ENCODE assay signal across 30 mouse cellular contexts in genomic region chr9:108394191-108394590, GRCm38 (mm10). TPM values are rescaled to one million over a fixed set of nuclear protein-coding genes. Genes with fewer than 3 reads are reported as not detected.
DNase-seq lines count a peak whose midpoint lies in the region; ATAC-seq and TF ChIP-seq lines count a peak whose summit lies in the region.
"Had no signal": no experiment of that assay in that cellular context is flagged by ENCODE, and none has a peak within 500 bp of the region (broad histone marks: within the 10 kb centered on the region; RNA-seq: fewer than 3 reads in every experiment).

No protein-coding gene starts in this region.

- H3K27ac ChIP-seq in forebrain, embryonic 11.5 days (ENCODE audit: low read depth, low read length), result no peak overlapping the region
- no peak overlapping the region for H3K27ac ChIP-seq in forebrain, embryonic 10.5 days
- H3K27ac ChIP-seq in kidney, adult 2 months (ENCODE audit: insufficient read depth, low read depth, low read length), result no peak overlapping the region
- no peak overlapping the region for H3K27ac ChIP-seq in kidney, embryonic 15.5 days
- H3K27ac ChIP-seq: embryonic facial prominence, embryonic 10.5 days; embryonic facial prominence, embryonic 13.5 days; gastrocnemius, adult 2 months; hindbrain, embryonic 12.5 days had no signal

- TF ChIP-seq CTCF in kidney, adult 2 months (conservative IDR thresholded peaks at IDR 0.05; ENCODE audit: insufficient read depth, insufficient read length, low read depth, low read length), result no peak

- H3K9me3 ChIP-seq in forebrain, embryonic 11.5 days (ENCODE audit: control insufficient read depth, low read length), result no peaks in the 10 kb centered on the region
- no peaks in the 10 kb centered on the region for H3K9me3 ChIP-seq in forebrain, embryonic 10.5 days
- H3K9me3 ChIP-seq in kidney, embryonic 15.5 days (replicated peaks), result no peaks in the 10 kb centered on the region
- H3K9me3 ChIP-seq: embryonic facial prominence, embryonic 10.5 days; embryonic facial prominence, embryonic 13.5 days; hindbrain, embryonic 12.5 days had no signal

- 94% methylated on average over 6 of the region's 6 CpGs for WGBS in forebrain, embryonic 11.5 days
- 93% methylated on average over 6 of the region's 6 CpGs for WGBS in forebrain, embryonic 10.5 days
- WGBS in kidney, adult 2 months, result 71% methylated on average over 6 of the region's 6 CpGs
- WGBS in kidney, embryonic 15.5 days, result 96% methylated on average over 6 of the region's 6 CpGs

- peaks cover 5% of the 10 kb centered on the region; the same call in 1 of the 2 replicates for H3K36me3 ChIP-seq in forebrain, embryonic 11.5 days (ENCODE audit: control insufficient read depth, insufficient read depth, low read length)
- H3K36me3 ChIP-seq in forebrain, embryonic 10.5 days (replicated peaks), result peaks cover 51% of the 10 kb centered on the region
- H3K36me3 ChIP-seq in kidney, adult 2 months (ENCODE audit: control insufficient read depth, insufficient read depth, low read length), result peaks cover 1% of the 10 kb centered on the region; the same call in 1 of the 2 replicates
- peaks cover 52% of the 10 kb centered on the region for H3K36me3 ChIP-seq in kidney, embryonic 15.5 days

- no peak overlapping the region for H3K4me3 ChIP-seq in forebrain, embryonic 11.5 days (ENCODE audit: low read depth, low read length)
- no peak overlapping the region for H3K4me3 ChIP-seq in forebrain, embryonic 10.5 days
- H3K4me3 ChIP-seq in kidney, adult 2 months (ENCODE audit: insufficient read depth, low read depth, low read length), result no peak overlapping the region
- no peak overlapping the region for H3K4me3 ChIP-seq in kidney, embryonic 15.5 days (replicated peaks)
- H3K4me3 ChIP-seq: embryonic facial prominence, embryonic 10.5 days; embryonic facial prominence, embryonic 13.5 days; erythroblast, embryonic 14.5 days; gastrocnemius, adult 2 months; hindbrain, embryonic 12.5 days had no signal

- H3K27me3 ChIP-seq in forebrain, embryonic 11.5 days (ENCODE audit: control insufficient read depth, insufficient read depth, low read length), result no peaks in the 10 kb centered on the region
- H3K27me3 ChIP-seq in forebrain, embryonic 10.5 days (ENCODE audit: poor library complexity, severe bottlenecking), result no peaks in the 10 kb centered on the region
- H3K27me3 ChIP-seq in kidney, adult 2 months (replicated peaks; ENCODE audit: control insufficient read depth, insufficient read depth, low read length), result no peaks in the 10 kb centered on the region
- no peaks in the 10 kb centered on the region for H3K27me3 ChIP-seq in kidney, embryonic 15.5 days
- H3K27me3 ChIP-seq: embryonic facial prominence, embryonic 13.5 days; hindbrain, embryonic 12.5 days had no signal

- DNase-seq in forebrain, embryonic 11.5 days (ENCODE audit: low spot score), result peak; percentile 31
- DNase-seq in forebrain, embryonic 10.5 days (ENCODE audit: extremely low spot score, low spot score), result no peak
- peak; percentile 78 for DNase-seq in kidney, adult 2 months
- DNase-seq in kidney, postnatal 25 days, result peak; percentile 35 to 65
- DNase-seq in kidney, postnatal 14 days, result no peak
- peak; percentile 52 to 71 for DNase-seq in kidney, postnatal 36 days
- DNase-seq: adrenal gland, adult 8-10 months; adrenal gland, postnatal 25 days; cerebellum, adult 11-12 months; cerebellum, adult 8-10 months; cerebellum, postnatal 10 days; cerebellum, postnatal 36 days; embryo, embryonic 11 days; forebrain, postnatal 0 days; gastrocnemius, adult 2 months; gastrocnemius, postnatal 14 days; heart, adult 11 months had no signal

- no peaks in the 10 kb centered on the region for H3K4me1 ChIP-seq in forebrain, embryonic 11.5 days (replicated peaks; ENCODE audit: control insufficient read depth, insufficient read depth, low read length)
- H3K4me1 ChIP-seq in forebrain, embryonic 10.5 days, result peaks cover 7% of the 10 kb centered on the region
- H3K4me1 ChIP-seq in kidney, adult 2 months (ENCODE audit: control insufficient read depth, insufficient read depth, low read length), result peaks cover 4% of the 10 kb centered on the region; the same call in 1 of the 2 replicates
- H3K4me1 ChIP-seq in kidney, embryonic 15.5 days, result no peaks in the 10 kb centered on the region
- H3K4me1 ChIP-seq: embryonic facial prominence, embryonic 13.5 days; hindbrain, embryonic 12.5 days had no signal

- ATAC-seq in forebrain, embryonic 11.5 days (replicated peaks; ENCODE audit: low FRiP score), result no peak
- ATAC-seq in kidney, embryonic 15.5 days (replicated peaks; ENCODE audit: low FRiP score), result no peak
- ATAC-seq: activated CD4-positive, CD25-positive, alpha-beta regulatory T cell, adult 4 months; forebrain, embryonic 14.5 days; forebrain, postnatal 0 days had no signal

- no peak overlapping the region for H3K9ac ChIP-seq in forebrain, embryonic 11.5 days (ENCODE audit: low read length)
- no peak overlapping the region for H3K9ac ChIP-seq in kidney, embryonic 15.5 days
- H3K9ac ChIP-seq: embryonic facial prominence, embryonic 13.5 days; forebrain, postnatal 0 days; hindbrain, embryonic 12.5 days had no signal

- TF ChIP-seq POLR2A in kidney, adult 2 months (IDR thresholded peaks at IDR 0.05; ENCODE audit: low read depth, low read length), result no peak

- no peak overlapping the region for H3K4me2 ChIP-seq in forebrain, embryonic 11.5 days (ENCODE audit: low read depth, low read length, severe bottlenecking)
- no peak overlapping the region for H3K4me2 ChIP-seq in kidney, embryonic 15.5 days
- H3K4me2 ChIP-seq: embryonic facial prominence, embryonic 13.5 days; heart, embryonic 11.5 days; hindbrain, embryonic 12.5 days had no signal

RNA-seq across cellular contexts. Expression of gene 1700102P08Rik, which starts 1.6 kb away (rescaled TPM):
- polyA plus RNA-seq in forebrain, embryonic 11.5 days (2014; fragmentation: Nextera tagmentation; extraction: Ambion mirVana), result 0.80 and 1.3 TPM in 2 replicates
- polyA plus RNA-seq in forebrain, embryonic 10.5 days (2016; fragmentation: Nextera tagmentation; extraction: Ambion mirVana), result 0.60 and 0.65 TPM in 2 replicates
- polyA plus RNA-seq in kidney, adult 2 months (2012; rRNA removed), result 0.22 and 0.50 TPM in 2 replicates
- polyA plus RNA-seq in kidney, embryonic 15.5 days (2015; fragmentation: Nextera tagmentation; extraction: Ambion mirVana), result 0.54 and 0.61 TPM in 2 replicates
- polyA plus RNA-seq: heart, postnatal 0 days had no signal

RNA-seq across cellular contexts. Expression of gene Ccdc36, which starts 34.1 kb away (rescaled TPM):
- polyA plus RNA-seq in forebrain, embryonic 11.5 days (2014; fragmentation: Nextera tagmentation; extraction: Ambion mirVana), result 0.69 and 0.89 TPM in 2 replicates
- 0.57 and 0.97 TPM in 2 replicates for polyA plus RNA-seq in forebrain, embryonic 10.5 days (2016; fragmentation: Nextera tagmentation; extraction: Ambion mirVana)
- not detected in 2 replicates for polyA plus RNA-seq in kidney, adult 2 months (2012; rRNA removed)
- polyA plus RNA-seq in kidney, embryonic 15.5 days (2015; fragmentation: Nextera tagmentation; extraction: Ambion mirVana), result 1.6 TPM in 2 replicates
- polyA plus RNA-seq: activated CD4-positive, CD25-positive, alpha-beta regulatory T cell, adult 4 months; erythroblast, embryonic 14.5 days had no signal

RNA-seq across cellular contexts. Expression of gene BC048562, which starts 42.1 kb away (rescaled TPM):
- polyA plus RNA-seq in forebrain, embryonic 11.5 days (2014; fragmentation: Nextera tagmentation; extraction: Ambion mirVana), result not detected in 2 replicates
- polyA plus RNA-seq in forebrain, embryonic 10.5 days (2016; fragmentation: Nextera tagmentation; extraction: Ambion mirVana), result not detected in 2 replicates
- polyA plus RNA-seq in kidney, adult 2 months (2012; rRNA removed), result not detected in 2 replicates
- polyA plus RNA-seq in kidney, embryonic 15.5 days (2015; fragmentation: Nextera tagmentation; extraction: Ambion mirVana), result not detected in 2 replicates
- polyA plus RNA-seq: activated CD4-positive, CD25-positive, alpha-beta regulatory T cell, adult 4 months; brain, embryonic 14.5 days; cortical plate, adult 2 months; embryonic facial prominence, embryonic 10.5 days; embryonic facial prominence, embryonic 13.5 days; erythroblast, embryonic 14.5 days; forebrain, embryonic 14.5 days; forebrain, postnatal 0 days; frontal cortex, adult 2 months; heart, embryonic 11.5 days; heart, embryonic 14.5 days; heart, postnatal 0 days; hindbrain, embryonic 12.5 days had no signal

RNA-seq across cellular contexts. Expression of gene Usp4, which starts 46.5 kb away (rescaled TPM):
- polyA plus RNA-seq in forebrain, embryonic 11.5 days (2014; fragmentation: Nextera tagmentation; extraction: Ambion mirVana), result 131 and 138 TPM in 2 replicates
- polyA plus RNA-seq in forebrain, embryonic 10.5 days (2016; fragmentation: Nextera tagmentation; extraction: Ambion mirVana), result 132 and 133 TPM in 2 replicates
- 68.6 and 74.1 TPM in 2 replicates for polyA plus RNA-seq in kidney, adult 2 months (2012; rRNA removed)
- 95.2 and 105 TPM in 2 replicates for polyA plus RNA-seq in kidney, embryonic 15.5 days (2015; fragmentation: Nextera tagmentation; extraction: Ambion mirVana)

RNA-seq across cellular contexts. Expression of gene Gpx1, which starts 55.5 kb away (rescaled TPM):
- polyA plus RNA-seq in forebrain, embryonic 11.5 days (2014; fragmentation: Nextera tagmentation; extraction: Ambion mirVana), result 740 and 778 TPM in 2 replicates
- 806 and 868 TPM in 2 replicates for polyA plus RNA-seq in forebrain, embryonic 10.5 days (2016; fragmentation: Nextera tagmentation; extraction: Ambion mirVana)
- polyA plus RNA-seq in kidney, adult 2 months (2012; rRNA removed), result 5,487 and 5,501 TPM in 2 replicates
- polyA plus RNA-seq in kidney, embryonic 15.5 days (2015; fragmentation: Nextera tagmentation; extraction: Ambion mirVana), result 695 and 743 TPM in 2 replicates

Comparison
In these comparisons a context has a peak if more than half of its experiments do, and no peak if none do; other contexts are left out.
1. DNase-seq: peak in forebrain, embryonic 11.5 days (single experiment), kidney, adult 2 months (single experiment), kidney, postnatal 25 days (2 of 2) and kidney, postnatal 36 days (2 of 2); none in forebrain, embryonic 10.5 days (single experiment) and kidney, postnatal 14 days (single experiment).